Mouse (Mus musculus) kidney, adult 2 months (tissue): ENCODE data around the gene Morc2a.

Experiments
- CTCF ChIP-seq: fragments of 200-500 bp; conservative IDR thresholded peaks from 2 replicates; pipeline ENCODE4 v1.5.1; 2011; ENCODE audit warnings: low read depth, mild to moderate bottlenecking, control low read depth, low read length, moderate library complexity, mixed read lengths; ENCODE audit not compliant: insufficient read depth, insufficient read length
- POLR2A ChIP-seq: fragments of 200-500 bp; IDR thresholded peaks from one replicate; pipeline ENCODE4 v1.6.1; 2011; ENCODE audit warnings: low read depth, low read length, control low read depth

DNA sequence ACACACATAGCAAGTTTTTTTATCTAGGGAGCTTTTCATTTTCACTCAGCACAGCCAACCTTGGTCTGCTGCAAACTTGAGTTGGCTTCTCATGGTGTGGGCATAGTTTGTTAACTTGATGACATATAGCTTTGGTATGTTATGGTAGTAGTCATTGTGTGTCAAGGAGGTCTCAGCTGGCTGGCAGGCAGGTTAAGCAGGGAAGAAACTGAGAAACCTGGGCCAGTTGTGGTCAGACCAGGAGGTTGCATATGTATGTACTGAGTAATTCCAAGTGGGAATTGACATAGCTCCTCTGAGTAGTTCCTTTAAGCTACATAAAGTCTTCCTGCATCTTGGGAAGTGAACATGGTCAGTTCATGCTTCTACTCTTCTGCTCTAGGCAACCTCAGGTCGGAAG is 35.2 kb downstream of the Morc2a start:
- TF ChIP-seq CTCF: no peak
- no peak for TF ChIP-seq POLR2A
